Mouse (Mus musculus) effector memory CD4-positive, alpha-beta T cell, adult 7 months (primary cell): ENCODE data around the gene Eva1a. TPM values are rescaled to one million over a fixed set of nuclear protein-coding genes. Genes with fewer than 3 reads are reported as not detected.

Experiments used
- polyA plus RNA-seq: library from polyadenylated mRNA; unstranded; fragments of 100-300 nt; shearing (Covaris generic); gene quantifications from one replicate; pipeline ENCODE4 v1.2.1, GENCODE M21; 2017

Eva1a gene
- polyA plus RNA-seq = not detected

GRCm38 (mm10) chr6:82040834-82041487 lies at the start of gene Eva1a:
Eva1a (plus strand) TSS chr6:82041043.

Other genes with a start within 250 kb of the Eva1a start
- 24.6 TPM for gene Gcfc2, start 117.4 kb upstream of the Eva1a start, polyA plus RNA-seq
- 48.8 TPM for gene Mrpl19, start 75.1 kb upstream of the Eva1a start, polyA plus RNA-seq